Mouse (Mus musculus) right cerebral cortex, postnatal 4 days (tissue): Measurements from ENCODE around the gene Ubac2.
A peak's percentile ranks its signal among the peaks of the same experiment; 100 is the strongest.
"Not testable (repeated sequence)": the region's sequence is repeated elsewhere in the genome, so short reads cannot be mapped to it uniquely, and the experiment has no call there.

Experiments used
- DNase-seq: peaks from one replicate; pipeline ENCODE4 v3.0.0-alpha.2; 2022

Ubac2 gene

DNA sequence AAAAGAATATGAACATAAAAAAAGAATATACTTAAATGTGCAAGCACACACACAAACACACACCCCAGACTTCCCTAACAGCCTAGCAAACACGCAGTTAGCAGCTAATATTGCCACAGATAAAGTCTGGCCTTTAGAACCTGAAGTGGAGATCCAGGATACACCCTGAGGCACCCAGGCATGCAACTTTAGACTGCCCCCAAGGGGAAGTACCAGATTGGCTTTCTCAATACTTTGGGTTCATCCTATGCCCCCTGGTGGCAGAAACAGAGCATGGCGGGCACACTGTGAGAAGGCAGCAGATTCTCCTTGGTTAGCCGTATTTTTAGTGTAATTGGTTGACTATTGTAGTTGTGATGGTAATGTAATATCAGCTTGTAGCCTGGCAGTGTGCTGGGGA is 182.2 kb downstream of the Ubac2 start:
- peak; percentile 77 for DNase-seq

DNA sequence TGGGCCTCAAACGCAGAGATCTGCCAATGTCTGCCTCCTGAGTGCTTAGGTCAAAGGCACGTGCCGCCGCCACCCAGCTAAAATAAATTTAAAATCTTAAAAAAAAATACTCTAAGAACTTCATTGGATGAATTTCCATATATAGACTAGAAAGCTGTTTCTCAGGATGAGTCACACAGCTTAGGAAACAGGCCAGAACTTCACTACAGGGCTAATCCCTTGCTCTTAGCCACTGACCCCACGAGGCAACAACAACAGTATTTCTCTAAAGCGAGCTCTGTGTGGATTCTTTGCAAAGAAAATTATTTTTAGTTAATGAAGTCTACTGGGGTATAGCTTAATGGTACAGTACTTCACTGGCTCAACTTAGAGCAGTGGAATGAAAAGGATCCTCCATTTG is 183.0 kb downstream of the Ubac2 start:
- DNase-seq = no peak

DNA sequence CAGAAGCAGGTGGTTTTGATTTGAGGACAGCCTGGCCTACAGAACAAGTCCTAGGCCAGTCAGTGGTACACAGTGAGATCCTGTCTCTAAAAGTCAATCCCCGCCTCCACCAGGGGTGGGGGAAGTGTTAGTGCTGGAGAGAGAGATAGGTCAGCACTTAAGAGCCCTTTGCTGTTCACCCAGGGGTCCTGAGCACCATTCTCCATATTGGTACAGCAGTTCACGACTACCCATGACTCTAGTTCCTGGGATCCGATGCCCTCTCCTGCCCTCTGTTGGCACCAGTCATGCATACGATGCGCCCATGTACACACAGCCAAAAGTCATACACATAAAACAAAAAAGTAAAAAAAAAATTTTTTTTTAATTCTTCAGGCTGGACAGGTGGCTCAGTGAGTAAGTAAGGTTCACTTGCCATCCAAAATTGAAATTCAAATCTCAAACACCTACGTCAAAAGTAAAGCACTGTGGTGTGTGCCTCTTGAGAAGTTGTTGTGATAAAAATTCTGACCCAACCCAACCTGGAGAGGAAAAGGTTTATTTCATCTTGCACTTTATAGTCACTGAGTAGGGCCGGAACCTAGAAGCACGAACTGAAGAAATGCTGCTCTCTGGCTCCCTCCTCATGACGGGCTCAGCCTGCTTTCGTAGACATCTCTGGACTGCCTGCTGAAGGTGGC is 184.1 kb downstream of the Ubac2 start:
- no peak for DNase-seq

DNA sequence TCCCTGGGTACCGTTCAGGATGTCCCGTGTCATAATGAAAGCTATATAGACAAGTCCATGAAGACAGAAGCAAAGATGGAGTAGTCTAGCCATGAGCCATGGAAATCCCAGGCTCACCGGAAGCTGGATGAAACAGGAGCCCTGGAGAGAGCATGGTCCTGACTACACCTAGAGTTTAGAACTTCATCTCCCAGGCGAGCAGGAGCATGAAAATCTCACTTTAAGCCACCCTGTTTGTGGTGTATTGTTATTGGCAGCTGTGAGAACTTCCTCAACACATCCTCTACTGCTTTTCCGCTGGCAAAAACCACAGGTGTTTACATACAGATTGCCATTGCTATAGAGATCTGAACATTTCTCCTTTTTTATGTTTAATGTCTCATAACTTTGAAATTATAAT is 185.2 kb downstream of the Ubac2 start:
- DNase-seq = no peak

DNA sequence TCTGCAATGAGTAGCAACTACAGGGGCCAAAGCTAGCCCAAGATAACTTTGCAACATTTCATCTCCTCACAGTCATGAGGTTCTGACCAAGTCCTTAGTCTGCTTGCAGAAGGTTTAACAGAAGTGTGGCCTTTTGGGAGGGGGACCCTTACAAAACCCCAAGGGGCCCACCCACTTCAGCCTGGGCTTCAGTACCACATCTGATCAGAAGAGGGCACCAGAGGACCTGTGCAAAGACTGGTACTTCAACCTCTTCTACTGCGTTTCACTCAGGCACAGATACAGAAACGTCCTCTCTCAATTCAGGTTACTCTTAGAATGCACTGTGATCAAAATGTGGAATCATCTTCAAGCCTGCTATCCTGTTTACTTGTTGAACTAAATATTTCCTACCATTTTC is 186.1 kb downstream of the Ubac2 start:
- DNase-seq = peak; percentile 82

DNA sequence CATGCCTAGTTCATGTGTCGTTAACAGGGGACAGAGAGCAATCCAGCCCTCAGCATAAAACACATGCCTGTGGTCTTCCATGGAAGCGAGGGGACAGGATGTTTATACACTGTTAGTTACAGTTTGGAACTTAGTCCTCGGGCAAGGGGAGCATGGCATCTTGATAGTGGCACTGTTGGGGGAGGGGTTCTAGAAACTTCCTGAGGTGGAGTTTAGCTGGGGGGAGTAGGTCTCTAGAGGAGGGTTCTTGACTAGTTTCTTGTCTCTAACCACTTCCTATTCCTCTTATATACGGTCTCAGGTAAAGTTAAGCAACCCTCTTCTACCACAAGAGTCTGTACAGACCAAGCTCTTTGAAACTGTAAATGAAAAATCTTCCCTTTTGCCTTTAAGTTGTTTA is 187.8 kb downstream of the Ubac2 start:
- DNase-seq = no peak

DNA sequence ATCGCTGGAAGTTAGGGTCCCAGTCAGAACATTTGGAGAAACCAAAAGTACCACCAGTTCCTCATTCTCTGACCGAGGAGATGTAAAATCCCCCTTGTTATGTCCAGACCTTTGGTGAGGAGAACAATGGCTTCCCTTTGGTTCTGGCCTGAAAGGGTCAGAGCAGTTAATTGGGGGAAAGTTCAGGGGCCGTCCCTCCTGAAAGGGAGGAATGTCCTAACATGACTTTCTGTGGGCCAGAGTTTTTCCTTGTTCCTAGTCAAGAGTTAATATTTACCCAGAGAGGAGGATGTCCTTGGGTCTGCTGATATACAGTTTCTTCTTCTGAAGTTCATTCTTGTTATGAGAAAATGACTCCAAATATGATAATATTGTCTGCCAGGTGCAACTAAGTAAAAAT is 189.6 kb downstream of the Ubac2 start:
- not testable (repeated sequence) for DNase-seq

DNA sequence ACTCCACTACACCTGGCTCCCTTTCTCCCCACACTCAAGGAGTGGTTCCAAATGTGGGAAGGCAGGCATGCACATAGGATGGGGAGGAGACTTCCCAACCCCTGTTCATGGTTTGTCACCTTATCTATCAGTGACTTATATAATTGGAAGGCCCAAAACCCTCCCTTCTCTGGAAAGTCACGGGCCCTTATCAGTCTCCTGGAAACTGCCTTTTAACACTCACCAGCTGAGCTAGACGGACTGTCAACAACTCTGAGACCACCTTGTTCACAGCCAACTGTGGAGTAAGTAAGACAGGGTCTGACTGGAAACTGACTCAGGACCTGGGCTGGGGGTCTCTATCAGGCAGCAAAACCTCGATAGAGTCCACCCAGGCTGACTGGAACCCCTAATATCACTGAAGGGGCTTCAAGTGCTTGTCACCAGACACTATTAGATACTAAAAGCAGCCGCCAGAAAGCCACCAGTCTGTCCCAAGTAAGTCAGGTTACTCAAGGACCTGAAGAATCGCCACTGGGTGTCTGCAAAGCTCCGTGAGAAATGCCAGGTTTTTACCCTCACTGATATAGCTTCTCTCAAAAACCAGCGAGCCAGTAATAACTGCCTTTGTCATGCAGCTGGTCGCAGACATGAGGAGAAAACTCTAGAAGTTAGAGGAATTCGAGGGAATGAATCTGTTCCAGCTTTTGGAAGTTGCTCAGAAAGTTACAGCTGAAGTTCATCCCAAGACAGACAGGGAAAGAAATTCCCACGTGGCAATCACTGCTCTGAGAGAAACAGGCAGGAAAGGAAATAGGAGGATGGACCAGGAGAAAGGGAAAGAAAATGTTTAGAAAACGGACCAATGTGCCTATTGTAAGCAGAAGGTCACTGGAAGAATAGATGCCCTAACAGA is 190.6 kb downstream of the Ubac2 start:
- no peak for DNase-seq

DNA sequence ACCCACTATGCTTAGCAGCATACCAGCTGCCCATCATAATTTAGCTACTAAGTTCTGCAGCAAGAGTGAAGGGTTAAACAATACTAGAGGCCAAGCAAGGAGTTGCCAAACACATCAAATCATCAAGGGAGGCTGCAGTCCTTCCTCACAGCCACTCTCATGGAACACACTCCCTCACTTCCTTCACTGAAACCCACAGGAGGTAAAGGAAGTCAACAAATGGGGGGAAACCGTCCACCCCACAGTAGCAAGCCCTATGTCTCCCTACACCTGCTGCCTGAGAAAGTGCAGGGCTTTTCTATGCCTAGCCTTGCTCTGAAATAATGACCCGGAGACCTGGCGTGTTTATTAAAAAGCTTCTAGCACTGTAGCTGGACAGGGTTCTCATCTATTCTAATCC is 191.5 kb downstream of the Ubac2 start:
- no peak for DNase-seq
